Mouse (Mus musculus): ENCODE results near the gene Crbn. TPM values are rescaled to one million over a fixed set of nuclear protein-coding genes. Genes with fewer than 3 reads are reported as not detected.

The Crbn gene
- polyA plus RNA-seq, 1 experiment from 2014 or later = 35.6 TPM

- WGBS = 71% methylated on average over 7 of the region's 7 CpGs
- Histone ChIP-seq H3K4me3 (ENCODE audit: low read depth, low read length) (no peak overlapping the region), H3K27ac (ENCODE audit: low read length) (no peak overlapping the region), H3K4me1 (ENCODE audit: insufficient read depth, low read depth, low read length) (no peaks in the 10 kb centered on the region), H3K36me3 (ENCODE audit: insufficient read depth, low read length) (no peaks in the 10 kb centered on the region), H3K27me3 (replicated peaks; ENCODE audit: insufficient read depth, low read length) (no peaks in the 10 kb centered on the region), H3K9me3 (ENCODE audit: low read length) (no peaks in the 10 kb centered on the region), H3K9ac (replicated peaks; ENCODE audit: low read depth) (no peak overlapping the region), H3K4me2 (replicated peaks; ENCODE audit: low read depth, low read length) (no peak overlapping the region)
- ATAC-seq = no peak
- no peak for DNase-seq (ENCODE audit: low spot score)
- TF ChIP-seq EP300 (IDR thresholded peaks at IDR 0.05) (no peak), CTCF (IDR thresholded peaks at IDR 0.05) (no peak)
These were observed 56.2 kb downstream of the Crbn start for GRCm38 (mm10) chr6:106743556-106744233.

GRCm38 (mm10) chr6:106740244-106740825 is 59.5 kb downstream of the Crbn start:
- ATAC-seq = no peak
- WGBS = 71% methylated on average over 1 of the region's 1 CpGs
- no peak overlapping the region for H3K27ac ChIP-seq (ENCODE audit: low read length)

GRCm38 (mm10) chr6:106738229-106738628 is 61.6 kb downstream of the Crbn start:
- H3K27me3 ChIP-seq (replicated peaks; ENCODE audit: insufficient read depth, low read length) = no peaks in the 10 kb centered on the region
- no peak for ATAC-seq
- no peaks in the 10 kb centered on the region for H3K4me1 ChIP-seq (ENCODE audit: insufficient read depth, low read depth, low read length)
- WGBS = 69% methylated on average over 3 of the region's 3 CpGs
- no peak overlapping the region for H3K9ac ChIP-seq (replicated peaks; ENCODE audit: low read depth)
- DNase-seq (ENCODE audit: low spot score) = no peak
- no peak overlapping the region for H3K27ac ChIP-seq (ENCODE audit: low read length)
- no peaks in the 10 kb centered on the region for H3K9me3 ChIP-seq (ENCODE audit: low read length)
- TF ChIP-seq EP300 (IDR thresholded peaks at IDR 0.05) = no peak
- no peak for TF ChIP-seq CTCF (IDR thresholded peaks at IDR 0.05)
- no peak overlapping the region for H3K4me2 ChIP-seq (replicated peaks; ENCODE audit: low read depth, low read length)
- H3K36me3 ChIP-seq (ENCODE audit: insufficient read depth, low read length) = no peaks in the 10 kb centered on the region
- H3K4me3 ChIP-seq (ENCODE audit: low read depth, low read length) = no peak overlapping the region

More at GRCm38 (mm10) chr6:106740244-106740825, 59.5 kb downstream of the Crbn start:
- no peak overlapping the region for H3K4me3 ChIP-seq (ENCODE audit: low read depth, low read length)
- no peak for TF ChIP-seq EP300 (IDR thresholded peaks at IDR 0.05)
- no peak for TF ChIP-seq CTCF (IDR thresholded peaks at IDR 0.05)
- H3K9me3 ChIP-seq (ENCODE audit: low read length) = no peaks in the 10 kb centered on the region
- H3K27me3 ChIP-seq (replicated peaks; ENCODE audit: insufficient read depth, low read length) = no peaks in the 10 kb centered on the region
- no peak for DNase-seq (ENCODE audit: low spot score)
- H3K9ac ChIP-seq (replicated peaks; ENCODE audit: low read depth) = no peak overlapping the region
- H3K4me1 ChIP-seq (ENCODE audit: insufficient read depth, low read depth, low read length) = no peaks in the 10 kb centered on the region
- H3K4me2 ChIP-seq (replicated peaks; ENCODE audit: low read depth, low read length) = no peak overlapping the region
- no peaks in the 10 kb centered on the region for H3K36me3 ChIP-seq (ENCODE audit: insufficient read depth, low read length)

- no peak for ATAC-seq
- 71% methylated on average over 4 of the region's 4 CpGs for WGBS
- no peak for DNase-seq (ENCODE audit: low spot score)
- no peak overlapping the region for H3K9ac ChIP-seq (replicated peaks; ENCODE audit: low read depth)
- no peaks in the 10 kb centered on the region for H3K36me3 ChIP-seq (ENCODE audit: insufficient read depth, low read length)
- H3K4me3 ChIP-seq (ENCODE audit: low read depth, low read length) = no peak overlapping the region
- no peaks in the 10 kb centered on the region for H3K9me3 ChIP-seq (ENCODE audit: low read length)
- no peak overlapping the region for H3K4me2 ChIP-seq (replicated peaks; ENCODE audit: low read depth, low read length)
- H3K4me1 ChIP-seq (ENCODE audit: insufficient read depth, low read depth, low read length) = no peaks in the 10 kb centered on the region
- no peak overlapping the region for H3K27ac ChIP-seq (ENCODE audit: low read length)
- TF ChIP-seq EP300 (IDR thresholded peaks at IDR 0.05) = no peak
- no peak for TF ChIP-seq CTCF (IDR thresholded peaks at IDR 0.05)
- H3K27me3 ChIP-seq (replicated peaks; ENCODE audit: insufficient read depth, low read length) = no peaks in the 10 kb centered on the region
These were observed 67.3 kb downstream of the Crbn start for GRCm38 (mm10) chr6:106732563-106732962.

Other genes with a start within 250 kb of the Crbn start
- 0.07 TPM in 1 of 2 replicates, not detected in the other for gene Il5ra, start 51.0 kb downstream of the Crbn start, polyA plus RNA-seq (2015; fragmentation: Nextera tagmentation; extraction: Ambion mirVana)
- gene Trnt1, start 31.0 kb downstream of the Crbn start, polyA plus RNA-seq (2015; fragmentation: Nextera tagmentation; extraction: Ambion mirVana) = 35.8 and 36.1 TPM in 2 replicates

Data from lung, postnatal 0 days (tissue).